Mouse (Mus musculus) heart, postnatal 4 days (tissue): Measurements from ENCODE around the gene Dscam. TPM values are rescaled to one million over a fixed set of nuclear protein-coding genes. Genes with fewer than 3 reads are reported as not detected.

ENCODE experiments used
- DNase-seq: peaks from one replicate; pipeline ENCODE4 v3.0.0; 2021
- total RNA-seq, 2 experiments: library from RNA; stranded (reverse); gene quantifications; 2 replicates each; pipeline ENCODE4 v1.2.3; 2021

Gene Dscam
- total RNA-seq, 2 experiments from 2014 or later = 0.05 TPM; not detected in 1

DNA sequence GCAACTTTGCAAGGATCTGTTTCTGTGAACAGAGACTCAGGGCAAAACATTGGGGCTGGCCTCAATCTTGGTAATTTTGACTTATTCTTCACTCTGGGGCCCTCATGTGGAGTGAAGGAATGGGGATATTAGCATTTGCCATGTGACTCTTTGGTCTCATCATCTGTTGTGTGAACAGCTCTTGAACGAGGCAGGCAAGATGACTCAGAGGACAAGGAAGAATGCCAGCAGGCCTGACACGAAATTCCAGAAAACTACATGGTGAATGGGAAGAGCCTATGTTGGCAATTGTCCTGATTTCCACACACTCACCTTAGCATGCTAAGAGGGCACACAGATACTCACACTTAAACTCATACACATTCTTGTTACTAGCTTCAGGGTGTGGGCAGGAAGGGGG, 313.0 kb downstream of the Dscam start:
- DNase-seq = peak; percentile 16

DNA sequence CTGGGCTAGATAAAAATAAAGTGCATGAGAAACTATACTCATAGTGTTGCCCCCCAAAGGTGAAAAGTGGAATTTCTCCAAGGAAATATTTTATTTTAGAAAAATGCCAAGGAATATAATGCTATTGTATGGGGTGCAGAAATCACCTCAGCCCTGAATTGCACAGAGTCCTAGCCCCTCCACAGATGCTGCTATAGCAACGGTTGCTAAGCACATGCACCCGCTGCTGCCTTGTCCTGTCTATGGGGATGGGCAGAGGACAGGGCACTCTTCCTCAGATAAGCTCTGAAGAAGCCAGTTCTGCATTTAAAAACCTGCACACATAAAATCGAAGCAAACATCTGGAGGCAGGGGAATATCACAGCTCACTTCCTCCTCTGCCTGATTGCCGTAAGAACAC, 315.5 kb downstream of the Dscam start:
- DNase-seq = no peak

GRCm38 (mm10) chr16:96852383-96852782, 318.2 kb downstream of the Dscam start:
- DNase-seq = peak; percentile 48

DNA sequence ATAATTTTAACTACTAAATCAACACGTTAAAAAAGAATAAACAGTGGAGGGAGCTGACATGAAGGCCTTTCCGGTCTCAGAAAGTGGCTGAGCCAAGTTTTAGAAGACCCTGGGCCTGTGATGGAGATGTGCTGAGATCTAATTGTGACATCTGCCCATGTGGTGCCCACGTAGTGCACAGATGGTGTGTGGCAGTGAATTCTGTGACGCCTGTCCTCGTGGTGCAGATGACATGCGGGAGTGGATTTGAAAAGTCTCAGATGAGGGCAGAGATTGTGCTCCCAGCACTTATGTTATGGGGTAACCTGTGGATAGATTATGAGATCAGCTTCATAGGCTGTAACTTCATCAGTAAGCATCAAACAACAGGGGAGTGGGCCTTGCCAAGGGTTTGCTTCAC, 321.6 kb downstream of the Dscam start:
- no peak for DNase-seq

- no peak for DNase-seq
Observed at GRCm38 (mm10) chr16:96846585-96846984, 324.0 kb downstream of the Dscam start.

DNA sequence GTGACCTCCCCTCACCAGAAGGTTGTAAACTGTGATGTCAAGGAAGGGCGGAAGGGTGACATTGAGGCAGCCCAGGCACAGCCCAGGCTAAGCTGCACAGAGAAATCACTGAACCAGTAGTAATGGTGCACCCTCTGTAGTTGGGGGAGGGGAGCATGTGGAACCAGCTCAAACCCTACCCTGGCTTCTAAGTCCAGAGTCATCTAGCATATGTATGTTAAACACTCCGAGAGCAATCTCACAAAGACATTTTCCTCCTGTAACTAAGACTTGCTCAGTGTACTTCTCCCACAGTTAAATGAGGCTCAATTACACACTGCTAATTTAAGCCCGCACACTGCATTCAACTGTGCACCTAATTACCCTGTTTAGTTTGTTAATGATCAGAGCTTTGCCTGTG, 324.4 kb downstream of the Dscam start:
- DNase-seq = no peak

- DNase-seq = no peak
Observed at GRCm38 (mm10) chr16:96845475-96846098, 325.0 kb downstream of the Dscam start.

DNA sequence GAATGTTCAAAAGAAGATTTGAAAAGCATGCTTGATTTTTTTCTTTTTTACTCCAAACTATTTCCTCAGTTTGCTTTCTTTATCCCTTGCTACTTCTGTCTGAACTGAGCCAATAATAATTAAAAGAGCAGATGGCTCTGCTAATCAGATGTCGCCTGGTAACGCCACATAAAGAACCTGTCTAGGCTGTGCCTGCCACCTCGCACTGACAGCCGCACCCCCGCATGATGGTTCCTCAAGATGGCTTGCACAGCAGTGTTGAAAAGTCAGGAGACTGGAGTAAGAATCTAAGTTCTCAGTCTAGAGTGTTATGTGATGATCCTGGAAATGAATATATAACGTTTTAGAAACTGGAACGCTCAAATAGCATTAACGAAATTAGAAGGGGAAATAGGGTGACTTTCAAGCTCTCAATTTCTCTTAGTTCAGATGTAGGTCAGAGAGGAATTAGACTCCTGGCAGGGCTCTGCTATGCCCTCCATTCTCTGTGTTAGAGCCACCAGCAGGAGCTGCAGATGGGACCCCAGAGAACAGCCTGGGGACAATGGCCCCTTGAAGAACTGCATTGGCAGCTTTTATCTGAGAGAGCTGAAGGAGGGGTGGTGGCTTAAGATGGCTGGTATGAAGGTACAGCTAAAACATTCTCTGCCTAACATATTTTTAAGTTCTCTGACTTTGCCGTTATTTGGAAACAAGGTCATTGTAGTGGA, 326.7 kb downstream of the Dscam start:
- DNase-seq = no peak

- DNase-seq = no peak
Observed at GRCm38 (mm10) chr16:96842829-96843360, 327.7 kb downstream of the Dscam start.

DNA sequence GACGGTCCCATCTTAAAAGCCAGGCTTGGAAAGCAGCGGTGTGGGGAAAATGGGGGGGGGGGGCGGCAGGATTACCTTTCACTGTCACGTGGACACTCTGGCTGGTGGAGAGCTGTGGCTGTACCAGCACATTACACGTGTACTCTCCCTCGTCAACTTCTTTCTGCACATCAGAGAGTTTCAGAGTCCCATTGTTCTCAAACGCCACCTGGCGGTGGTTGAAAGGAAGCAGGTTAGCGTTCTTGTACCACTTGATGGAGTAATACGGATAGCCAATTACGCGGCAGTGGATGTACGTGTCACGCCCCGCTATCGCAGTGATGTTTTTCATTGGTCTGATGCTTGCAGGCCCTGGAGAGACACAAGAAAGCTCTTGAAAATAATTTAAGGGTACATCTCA, 350.9 kb downstream of the Dscam start:
- DNase-seq = peak; percentile 79

- peak; percentile 55 for DNase-seq
Observed at GRCm38 (mm10) chr16:96806298-96806697, 364.3 kb downstream of the Dscam start.

DNA sequence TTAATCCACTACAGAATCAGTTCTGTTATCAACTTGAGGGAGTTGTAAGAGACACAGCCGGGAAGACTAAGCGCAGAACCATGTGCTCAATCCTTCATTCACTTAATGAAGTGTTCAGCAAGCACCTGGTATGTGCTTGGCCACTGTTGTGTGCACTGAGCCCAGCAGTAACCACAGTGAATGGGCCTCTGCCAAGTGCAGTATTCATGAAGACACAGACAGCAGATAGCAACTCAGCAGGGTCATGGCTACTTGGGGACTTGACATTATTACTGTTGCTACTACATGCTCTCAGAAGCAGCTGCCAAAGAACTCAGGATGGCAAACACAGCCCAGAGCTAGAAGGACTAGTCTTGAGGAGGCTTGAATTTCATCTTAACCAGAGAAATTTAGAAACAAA, 367.9 kb downstream of the Dscam start:
- DNase-seq = no peak

- no peak for DNase-seq
Observed at GRCm38 (mm10) chr16:96801650-96802237, 368.8 kb downstream of the Dscam start.

DNA sequence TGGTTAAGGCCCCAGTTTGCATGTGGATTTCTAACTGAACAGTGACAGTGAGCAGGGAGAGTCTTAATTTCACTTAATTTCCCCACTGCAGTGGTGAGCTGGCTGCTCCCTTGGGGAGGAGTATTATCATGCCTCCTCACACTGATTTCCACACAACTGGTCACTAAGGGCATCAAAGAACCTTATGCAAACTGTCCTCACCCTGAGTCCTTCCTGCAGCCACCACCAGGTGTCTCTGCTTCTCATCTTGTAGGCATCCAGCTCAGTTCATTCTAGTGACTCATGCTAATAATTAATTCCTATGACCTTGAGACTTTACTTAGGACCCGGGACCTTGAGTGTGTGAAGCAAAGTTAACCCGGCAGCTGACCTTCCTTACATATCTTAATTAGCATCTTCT, 375.1 kb downstream of the Dscam start:
- peak; percentile 58 for DNase-seq

DNA sequence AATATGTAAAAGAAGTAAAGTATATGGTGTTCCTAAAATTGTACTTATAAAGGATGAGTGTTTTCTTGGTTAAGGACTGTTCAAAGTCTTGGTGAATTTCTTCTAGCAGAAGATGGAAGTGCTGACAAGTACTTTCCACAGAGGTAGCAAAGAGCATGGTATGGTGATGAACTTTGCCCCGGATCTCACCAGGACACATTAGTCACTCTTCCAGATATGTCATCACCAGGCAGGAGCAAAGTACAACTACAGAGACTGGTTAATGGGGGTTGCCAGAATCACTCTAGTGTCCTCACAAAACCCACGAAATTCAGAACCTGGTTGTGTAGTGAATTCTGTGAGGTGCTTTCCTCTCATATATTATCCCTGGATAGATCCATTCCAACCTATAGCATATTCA, 379.2 kb downstream of the Dscam start:
- no peak for DNase-seq

GRCm38 (mm10) chr16:96788286-96788685, 382.3 kb downstream of the Dscam start:
- DNase-seq = no peak

GRCm38 (mm10) chr16:96779021-96779420, 391.5 kb downstream of the Dscam start:
- DNase-seq = no peak

DNA sequence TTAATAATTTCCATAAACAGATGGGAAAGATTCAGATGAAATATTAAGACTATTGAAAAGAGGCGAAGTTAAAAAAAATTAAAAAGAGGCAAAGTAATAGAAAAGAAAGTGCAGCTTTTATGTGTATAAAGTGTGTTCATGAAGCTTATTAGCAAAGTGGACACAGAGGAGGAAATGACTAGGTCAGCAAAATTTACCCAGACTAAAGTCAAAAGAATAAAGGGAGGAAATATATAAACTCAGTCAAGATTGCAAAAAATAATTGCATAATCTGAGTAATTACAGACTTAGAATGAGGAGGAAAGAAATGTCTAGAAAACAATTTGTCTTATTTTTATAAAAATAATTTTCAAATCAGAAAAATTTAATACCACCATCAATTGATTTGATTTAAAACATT, 396.3 kb downstream of the Dscam start:
- DNase-seq = no peak

- no peak for DNase-seq
Observed at GRCm38 (mm10) chr16:96767985-96768384, 402.6 kb downstream of the Dscam start.

GRCm38 (mm10) chr16:96767508-96767907, 403.0 kb downstream of the Dscam start:
- no peak for DNase-seq

DNA sequence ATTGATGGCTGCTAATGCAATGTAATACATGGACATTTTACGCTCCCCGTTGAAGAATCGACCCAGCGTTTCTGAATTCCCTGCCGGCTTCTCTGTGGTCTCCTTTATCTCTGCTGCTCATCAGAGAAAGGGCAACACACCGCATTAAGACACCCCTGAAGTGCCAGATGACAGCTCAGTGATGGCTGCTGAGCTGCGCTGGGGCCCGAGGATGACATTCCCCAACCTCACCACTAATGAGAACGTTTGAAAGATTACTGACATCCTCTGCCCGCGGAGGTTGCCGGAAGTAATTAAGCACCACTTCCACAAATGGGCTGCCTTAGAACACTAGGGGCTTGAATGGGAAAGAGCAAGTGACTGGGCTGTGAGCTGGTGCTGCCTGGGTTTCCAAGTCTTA, 409.3 kb downstream of the Dscam start:
- no peak for DNase-seq

- DNase-seq = peak; percentile 8
Observed at GRCm38 (mm10) chr16:96759081-96759603, 411.4 kb downstream of the Dscam start.

GRCm38 (mm10) chr16:96758381-96758780, 412.2 kb downstream of the Dscam start:
- DNase-seq = no peak
